ENCODE assay signal across 12 mouse cellular contexts in the genomic region with DNA sequence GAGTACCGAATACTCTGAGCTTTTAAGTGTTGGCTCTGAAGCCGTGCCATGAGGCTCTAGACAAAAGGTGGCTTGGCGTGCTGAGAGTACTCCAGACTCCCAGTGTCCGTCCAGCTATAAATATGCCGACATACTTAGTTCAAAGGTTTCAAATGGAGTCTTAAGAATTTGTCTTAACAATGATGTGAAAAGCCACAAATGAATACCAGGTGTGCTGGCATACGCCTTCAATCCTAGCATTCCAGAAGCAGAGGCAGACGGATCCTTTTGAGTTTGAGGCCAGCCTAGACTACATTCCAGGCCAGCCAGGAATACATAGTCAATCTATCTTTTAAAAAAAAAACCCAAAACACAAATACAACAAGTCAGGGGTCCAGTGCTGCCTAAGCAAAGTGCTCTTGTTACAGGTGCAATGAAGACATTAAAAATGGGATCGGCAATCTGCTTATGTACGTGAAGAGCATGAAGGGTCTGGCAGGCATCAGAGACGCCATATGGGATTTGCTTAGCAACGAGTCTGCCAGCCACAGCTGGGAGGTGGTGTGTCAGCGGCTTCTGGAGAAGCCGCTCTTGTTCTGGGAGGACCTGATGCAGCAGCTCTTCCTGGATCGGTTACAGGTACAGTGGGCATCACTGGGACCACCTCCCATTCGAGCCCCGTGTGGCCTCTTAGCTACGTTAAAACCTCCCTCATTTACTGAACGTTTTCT. TPM values are rescaled to one million over a fixed set of nuclear protein-coding genes. Genes with fewer than 3 reads are reported as not detected.
DNase-seq lines count a peak whose midpoint lies in the region.
"Had no signal": no experiment of that assay in that cellular context is flagged by ENCODE, and none has a peak within 500 bp of the region (broad histone marks: within the 10 kb centered on the region; RNA-seq: fewer than 3 reads in every experiment).

No protein-coding gene starts in this region.

- intact Hi-C loops in left cerebral cortex, postnatal 25 days (cut with DNase I), result no loop called here

- no peaks in the 10 kb centered on the region for H3K9me3 ChIP-seq in embryonic facial prominence, embryonic 10.5 days
- H3K9me3 ChIP-seq: heart, embryonic 15.5 days; lung, embryonic 15.5 days had no signal

- H3K27ac ChIP-seq in embryonic facial prominence, embryonic 10.5 days (replicated peaks), result peak overlapping the region; percentile 54
- H3K27ac ChIP-seq: heart, embryonic 15.5 days; lung, embryonic 15.5 days had no signal

- 70% methylated on average over 18 of the region's 18 CpGs for WGBS in embryonic facial prominence, embryonic 10.5 days

- H3K4me1 ChIP-seq in embryonic facial prominence, embryonic 10.5 days, result peaks cover 59% of the 10 kb centered on the region

- no peak overlapping the region for H3K4me3 ChIP-seq in embryonic facial prominence, embryonic 10.5 days
- H3K4me3 ChIP-seq: heart, embryonic 15.5 days; lung, embryonic 15.5 days had no signal

- H3K36me3 ChIP-seq in embryonic facial prominence, embryonic 10.5 days (replicated peaks), result peaks cover 83% of the 10 kb centered on the region

- DNase-seq in cerebellum, adult 9-11 months, result peak; percentile 50
- no peak for DNase-seq in cerebellum, postnatal 36 days
- DNase-seq in layer of hippocampus, adult 8-10 months (ENCODE audit: low spot score in 2 of 2), result peak; percentile 33 to 61
- DNase-seq in layer of hippocampus, adult 9-10 months (ENCODE audit: low spot score), result no peak
- DNase-seq in embryonic facial prominence, embryonic 10.5 days (ENCODE audit: low spot score), result peak; percentile 30
- peak; percentile 66 to 70 for DNase-seq in left cerebral cortex, postnatal 25 days (ENCODE audit: low spot score in 2 of 2)
- no peak for DNase-seq in heart, adult 18-20 months
- DNase-seq in kidney, adult 18-20 months, result no peak
- DNase-seq: adrenal gland, postnatal 10 days; gastrocnemius, postnatal 25 days had no signal

- H3K27me3 ChIP-seq in embryonic facial prominence, embryonic 10.5 days (replicated peaks; ENCODE audit: low read depth, poor library complexity, severe bottlenecking), result no peaks in the 10 kb centered on the region
- H3K27me3 ChIP-seq: heart, embryonic 15.5 days; lung, embryonic 15.5 days had no signal

RNA-seq across cellular contexts. Expression of a gene that starts 4.8 kb away (rescaled TPM):
- 10 to 100 TPM; 20.2 to 24.3 (median 23.4) TPM for total RNA-seq in layer of hippocampus, adult 8-10 months (2022)
- 17.0 and 17.2 TPM in 2 replicates for polyA plus RNA-seq in embryonic facial prominence, embryonic 10.5 days (2016; fragmentation: Nextera tagmentation; extraction: Ambion mirVana)
- 10 to 100 TPM; 11.4 to 13.9 TPM for total RNA-seq in left cerebral cortex, postnatal 25 days (2021)
- total RNA-seq in heart, adult 18-20 months (2021), result 1 to 10 TPM; 3.3 to 4.8 TPM

RNA-seq across cellular contexts. Expression of a gene that starts 5.7 kb away (rescaled TPM):
- 10 to 100 TPM; 48.6 to 61.6 (median 57.1) TPM for total RNA-seq in layer of hippocampus, adult 8-10 months (2022)
- 27.4 and 28.1 TPM in 2 replicates for polyA plus RNA-seq in embryonic facial prominence, embryonic 10.5 days (2016; fragmentation: Nextera tagmentation; extraction: Ambion mirVana)
- 10 to 100 TPM; 43.7 to 44.0 TPM for total RNA-seq in left cerebral cortex, postnatal 25 days (2021)
- total RNA-seq in heart, adult 18-20 months (2021), result 10 to 100 TPM; 17.3 to 19.8 TPM

RNA-seq across cellular contexts. Expression of a gene that starts 29.2 kb away (rescaled TPM):
- 10 to 100 TPM; 26.8 to 28.6 (median 27.6) TPM for total RNA-seq in layer of hippocampus, adult 8-10 months (2022)
- polyA plus RNA-seq in embryonic facial prominence, embryonic 10.5 days (2016; fragmentation: Nextera tagmentation; extraction: Ambion mirVana), result 53.4 and 57.6 TPM in 2 replicates
- 10 to 100 TPM; 27.9 to 28.2 TPM for total RNA-seq in left cerebral cortex, postnatal 25 days (2021)
- 10 to 100 TPM; 16.0 to 16.7 TPM for total RNA-seq in heart, adult 18-20 months (2021)

RNA-seq across cellular contexts. Expression of a gene that starts 29.5 kb away (rescaled TPM):
- total RNA-seq in layer of hippocampus, adult 8-10 months (2022), result 10 to 100 TPM; 14.1 to 17.1 (median 15.7) TPM
- 26.4 and 28.0 TPM in 2 replicates for polyA plus RNA-seq in embryonic facial prominence, embryonic 10.5 days (2016; fragmentation: Nextera tagmentation; extraction: Ambion mirVana)
- 10 to 100 TPM; 12.6 to 13.5 TPM for total RNA-seq in left cerebral cortex, postnatal 25 days (2021)
- total RNA-seq in heart, adult 18-20 months (2021), result 1 to 10 TPM; 7.0 to 7.8 TPM

RNA-seq across cellular contexts. Expression of a gene that starts 35.6 kb away (rescaled TPM):
- total RNA-seq in layer of hippocampus, adult 8-10 months (2022), result 10 to 100 TPM; 17.5 to 20.8 (median 19.0) TPM
- polyA plus RNA-seq in embryonic facial prominence, embryonic 10.5 days (2016; fragmentation: Nextera tagmentation; extraction: Ambion mirVana), result 2.1 and 4.2 TPM in 2 replicates
- total RNA-seq in left cerebral cortex, postnatal 25 days (2021), result 10 to 100 TPM; 30.1 to 34.4 TPM
- not detected for total RNA-seq in heart, adult 18-20 months (2021)
- total RNA-seq: gastrocnemius, postnatal 25 days had no signal

Comparison
In these comparisons a context has a peak if more than half of its experiments do, and no peak if none do; other contexts are left out.
1. DNase-seq: peak in cerebellum, adult 9-11 months (single experiment), layer of hippocampus, adult 8-10 months (2 of 2), embryonic facial prominence, embryonic 10.5 days (single experiment) and left cerebral cortex, postnatal 25 days (2 of 2); none in cerebellum, postnatal 36 days (0 of 2), layer of hippocampus, adult 9-10 months (single experiment), heart, adult 18-20 months (0 of 2) and kidney, adult 18-20 months (single experiment).